Mouse (Mus musculus) kidney, embryonic 16.5 days (tissue): ENCODE results near the gene Tbxas1. TPM values are rescaled to one million over a fixed set of nuclear protein-coding genes. Genes with fewer than 3 reads are reported as not detected.

Experiments
- ATAC-seq: fragments of 200-750 bp; cut with Nextera tagmentation; 2 replicates; pipeline ENCODE4 v1.8.0; 2017; ENCODE audit warnings: moderate TSS enrichment; ENCODE audit not compliant: low FRiP score, low TSS enrichment
- H3K27ac ChIP-seq: fragments of 300-500 bp; sonication (generic); 2 replicates; pipeline ENCODE4 v1.5.1; 2014; ENCODE audit warnings: low read length
- H3K27me3 ChIP-seq: fragments of 300-500 bp; sonication (generic); 2 replicates; pipeline ENCODE4 v1.6.1; 2014; ENCODE audit warnings: low read length, control low read depth, mixed read lengths; ENCODE audit not compliant: insufficient read depth
- H3K36me3 ChIP-seq: fragments of 300-500 bp; sonication (generic); 2 replicates; pipeline ENCODE4 v1.6.1; 2014; ENCODE audit warnings: low read length, control low read depth, mixed read lengths; ENCODE audit not compliant: insufficient read depth
- H3K4me1 ChIP-seq: fragments of 300-500 bp; sonication (generic); 2 replicates; pipeline ENCODE4 v1.6.1; 2014; ENCODE audit warnings: low read length, control low read depth, mixed read lengths; ENCODE audit not compliant: insufficient read depth
- H3K4me2 ChIP-seq: fragments of 300-500 bp; sonication (generic); replicated peaks from 2 replicates; pipeline ENCODE4 v1.6.1; 2014; ENCODE audit warnings: low read depth, low read length
- H3K4me3 ChIP-seq: fragments of 300-500 bp; sonication (generic); 2 replicates; pipeline ENCODE4 v1.5.1; 2014; ENCODE audit warnings: mild to moderate bottlenecking, low read length
- H3K9ac ChIP-seq: fragments of 300-500 bp; sonication (generic); replicated peaks from 2 replicates; pipeline ENCODE4 v1.6.1; 2014; ENCODE audit warnings: low read length
- H3K9me3 ChIP-seq: fragments of 300-500 bp; sonication (generic); 2 replicates; pipeline ENCODE4 v1.6.1; 2016; ENCODE audit warnings: low read length, control low read depth
- WGBS: fragments of 180-500 bp; shearing (Covaris S2); extraction: QIAGEN DNeasy Blood & Tissue Kit; methylation state at CpG from one replicate; pipeline ENCODE4 v1.1.7; 2014; 5-methylcytosine and 5-hydroxymethylcytosine counted together
- polyA plus RNA-seq: library from polyadenylated mRNA; unstranded; fragments of >200 nt; fragmentation: Nextera tagmentation; extraction: Ambion mirVana; gene quantifications from 2 replicates; pipeline ENCODE4 v1.2.1, GENCODE M21; 2015

The Tbxas1 gene
- polyA plus RNA-seq, 1 experiment from 2014 or later, result 9.2 TPM

DNA sequence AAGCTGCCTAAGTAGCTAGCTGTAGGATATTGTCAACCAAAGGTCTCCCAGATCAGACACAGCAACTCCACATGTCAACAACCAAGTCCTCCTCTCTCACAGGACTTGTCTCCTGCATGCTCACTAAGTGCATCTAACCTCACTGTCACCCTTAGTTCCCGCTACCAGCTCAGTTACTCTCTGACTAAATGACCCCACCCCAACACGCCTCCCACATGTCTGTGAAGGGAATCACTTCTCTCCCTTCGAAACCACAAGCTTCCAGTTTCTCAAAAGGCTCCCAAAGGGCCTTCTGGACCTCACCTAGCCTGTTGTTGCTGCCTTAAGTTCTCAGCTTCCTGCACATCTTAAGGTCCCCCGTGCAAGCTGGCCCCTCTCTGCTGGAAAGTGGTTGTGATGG, 25.9 kb downstream of the Tbxas1 start:
- H3K27me3 ChIP-seq, result no peaks in the 10 kb centered on the region
- no peak for ATAC-seq
- H3K27ac ChIP-seq, result no peak overlapping the region
- WGBS, result 66% methylated on average over 4 of the region's 4 CpGs
- no peak overlapping the region for H3K4me3 ChIP-seq
- no peak overlapping the region for H3K9ac ChIP-seq
- H3K4me1 ChIP-seq, result peaks cover 14% of the 10 kb centered on the region; the same call in 1 of the 2 replicates
- no peaks in the 10 kb centered on the region for H3K9me3 ChIP-seq
- H3K36me3 ChIP-seq, result no peaks in the 10 kb centered on the region
- no peak overlapping the region for H3K4me2 ChIP-seq

GRCm38 (mm10) chr6:38901636-38902035, 26.4 kb downstream of the Tbxas1 start:
- Histone ChIP-seq H3K4me2 (no peak overlapping the region), H3K27ac (no peak overlapping the region), H3K9me3 (no peaks in the 10 kb centered on the region), H3K36me3 (no peaks in the 10 kb centered on the region), H3K4me1 (peaks cover 13% of the 10 kb centered on the region; the same call in 1 of the 2 replicates), H3K27me3 (no peaks in the 10 kb centered on the region), H3K9ac (no peak overlapping the region), H3K4me3 (no peak overlapping the region)
- 66% methylated on average over 3 of the region's 3 CpGs for WGBS
- no peak for ATAC-seq

DNA sequence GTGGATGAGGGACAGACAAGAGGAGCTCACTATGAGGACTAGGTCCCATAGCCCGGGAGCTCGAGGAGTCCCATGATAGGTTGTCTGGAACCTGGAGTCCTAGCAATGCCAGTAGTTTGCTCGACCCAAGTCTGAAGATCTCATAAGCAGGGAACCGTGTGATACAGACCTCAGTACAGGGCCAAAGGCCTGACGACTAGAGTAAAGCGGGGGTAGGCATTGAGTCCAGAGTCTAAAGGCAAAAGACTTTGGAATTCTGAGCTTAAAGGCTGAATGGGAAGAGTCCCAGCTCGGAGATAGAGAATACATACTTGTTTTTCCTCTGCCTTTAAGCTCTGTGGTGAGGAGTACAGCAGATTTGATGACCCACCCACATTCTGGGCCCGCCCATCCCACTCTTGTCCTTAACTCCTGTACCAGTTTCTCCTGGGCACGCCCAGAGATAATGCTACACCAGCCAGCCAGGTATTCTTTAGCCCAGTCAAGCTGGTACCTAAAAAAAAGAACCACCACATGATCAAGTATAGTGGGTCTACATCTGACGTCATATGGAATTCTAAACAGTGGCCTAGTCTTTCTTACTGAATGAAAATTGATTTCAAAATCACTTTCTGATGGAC, 27.7 kb downstream of the Tbxas1 start:
- ATAC-seq, result no peak; the same call in 1 of the 2 replicates
- H3K4me1 ChIP-seq, result 0 out of 2 replicates have a peak, but pooled peaks cover 4% of the 10 kb centered on the region
- H3K9me3 ChIP-seq, result no peaks in the 10 kb centered on the region
- no peak overlapping the region for H3K4me2 ChIP-seq
- H3K9ac ChIP-seq, result no peak overlapping the region
- no peak overlapping the region for H3K4me3 ChIP-seq
- no peaks in the 10 kb centered on the region for H3K36me3 ChIP-seq
- WGBS, result 89% methylated on average over 10 of the region's 10 CpGs
- H3K27me3 ChIP-seq, result no peaks in the 10 kb centered on the region
- no peak overlapping the region for H3K27ac ChIP-seq

GRCm38 (mm10) chr6:38906005-38906404, 30.8 kb downstream of the Tbxas1 start:
- H3K36me3 ChIP-seq, result no peaks in the 10 kb centered on the region
- H3K27ac ChIP-seq, result no peak overlapping the region
- H3K27me3 ChIP-seq, result no peaks in the 10 kb centered on the region
- H3K9me3 ChIP-seq, result no peaks in the 10 kb centered on the region
- no peak overlapping the region for H3K9ac ChIP-seq
- H3K4me3 ChIP-seq, result no peak overlapping the region
- no peak overlapping the region for H3K4me2 ChIP-seq
- H3K4me1 ChIP-seq, result 0 out of 2 replicates have a peak, but pooled peaks cover 4% of the 10 kb centered on the region
- 43% methylated on average over 6 of the region's 6 CpGs for WGBS
- no peak for ATAC-seq

DNA sequence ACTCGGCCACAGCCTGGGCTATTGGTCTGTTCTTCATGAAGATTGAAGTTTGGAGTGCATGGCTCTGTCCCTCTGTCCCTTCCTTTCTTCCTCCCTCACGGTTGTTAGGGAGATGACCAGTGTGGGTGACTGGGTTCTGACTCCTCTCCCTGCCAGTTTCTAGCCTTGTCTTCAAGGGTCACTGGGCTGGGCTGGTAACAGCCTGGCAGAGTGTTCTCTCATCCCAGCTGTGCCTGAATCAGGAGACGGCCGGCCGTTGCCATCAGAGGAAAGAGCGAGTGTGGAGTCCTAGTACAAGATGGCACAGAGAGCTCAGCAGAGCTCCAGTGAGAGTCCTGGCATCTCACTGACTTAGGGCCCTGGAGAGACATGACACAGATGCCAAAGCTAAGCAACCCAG, 33.2 kb downstream of the Tbxas1 start:
- no peak overlapping the region for H3K9ac ChIP-seq
- no peak overlapping the region for H3K4me3 ChIP-seq
- H3K4me2 ChIP-seq, result no peak overlapping the region
- no peak overlapping the region for H3K27ac ChIP-seq
- H3K4me1 ChIP-seq, result no peaks in the 10 kb centered on the region
- H3K9me3 ChIP-seq, result no peaks in the 10 kb centered on the region
- no peaks in the 10 kb centered on the region for H3K36me3 ChIP-seq
- no peak for ATAC-seq
- H3K27me3 ChIP-seq, result no peaks in the 10 kb centered on the region
- WGBS, result 60% methylated on average over 6 of the region's 6 CpGs

- no peak overlapping the region for H3K4me3 ChIP-seq
- no peaks in the 10 kb centered on the region for H3K9me3 ChIP-seq
- H3K9ac ChIP-seq, result no peak overlapping the region
- H3K27me3 ChIP-seq, result no peaks in the 10 kb centered on the region
- H3K27ac ChIP-seq, result no peak overlapping the region
- no peak overlapping the region for H3K4me2 ChIP-seq
- H3K36me3 ChIP-seq, result no peaks in the 10 kb centered on the region
- H3K4me1 ChIP-seq, result peaks cover 3% of the 10 kb centered on the region; the same call in 1 of the 2 replicates
- ATAC-seq, result 0 out of 2 replicates have a peak, but pooled peaks have one; percentile 46
- WGBS, result 67% methylated on average over 3 of the region's 3 CpGs
Measured at GRCm38 (mm10) chr6:38910828-38911559, 35.8 kb downstream of the Tbxas1 start.

DNA sequence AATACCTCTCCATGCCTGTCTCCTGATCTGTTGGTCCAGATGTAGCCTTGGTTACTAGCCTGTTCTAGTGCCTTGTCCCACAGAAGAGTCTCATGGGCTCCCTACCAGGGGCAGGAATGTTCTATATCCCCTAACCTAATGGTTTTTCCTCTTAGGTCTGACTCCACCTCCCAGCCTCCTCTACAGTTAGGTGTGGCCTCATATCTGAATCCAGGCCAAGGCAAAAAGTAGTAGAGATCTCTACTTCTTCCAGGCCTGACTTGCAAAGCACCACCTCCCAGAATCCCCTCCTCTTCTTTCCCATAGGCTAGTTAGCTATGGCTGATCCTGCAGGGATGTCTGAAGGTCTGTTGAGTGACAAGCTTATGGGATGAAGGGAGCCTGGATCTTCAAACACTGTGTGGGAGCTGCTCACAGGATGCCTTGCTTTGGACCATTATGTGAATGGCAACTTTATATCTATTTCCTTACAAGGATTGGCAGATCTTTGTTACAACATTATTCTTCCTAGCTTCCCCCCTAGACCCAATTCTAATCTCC, 37.0 kb downstream of the Tbxas1 start:
- no peak overlapping the region for H3K9ac ChIP-seq
- ATAC-seq, result no peak
- peaks cover 10% of the 10 kb centered on the region; the same call in 1 of the 2 replicates for H3K4me1 ChIP-seq
- no peak overlapping the region for H3K27ac ChIP-seq
- no peak overlapping the region for H3K4me2 ChIP-seq
- H3K9me3 ChIP-seq, result no peaks in the 10 kb centered on the region
- H3K4me3 ChIP-seq, result no peak overlapping the region
- no peaks in the 10 kb centered on the region for H3K27me3 ChIP-seq
- no peaks in the 10 kb centered on the region for H3K36me3 ChIP-seq

GRCm38 (mm10) chr6:38912845-38913244, 37.6 kb downstream of the Tbxas1 start:
- ATAC-seq, result no peak
- H3K36me3 ChIP-seq, result no peaks in the 10 kb centered on the region
- no peaks in the 10 kb centered on the region for H3K9me3 ChIP-seq
- no peak overlapping the region for H3K27ac ChIP-seq
- H3K27me3 ChIP-seq, result no peaks in the 10 kb centered on the region
- H3K4me3 ChIP-seq, result no peak overlapping the region
- H3K9ac ChIP-seq, result no peak overlapping the region
- H3K4me2 ChIP-seq, result no peak overlapping the region
- 72% methylated on average over 9 of the region's 9 CpGs for WGBS
- peaks cover 12% of the 10 kb centered on the region for H3K4me1 ChIP-seq

DNA sequence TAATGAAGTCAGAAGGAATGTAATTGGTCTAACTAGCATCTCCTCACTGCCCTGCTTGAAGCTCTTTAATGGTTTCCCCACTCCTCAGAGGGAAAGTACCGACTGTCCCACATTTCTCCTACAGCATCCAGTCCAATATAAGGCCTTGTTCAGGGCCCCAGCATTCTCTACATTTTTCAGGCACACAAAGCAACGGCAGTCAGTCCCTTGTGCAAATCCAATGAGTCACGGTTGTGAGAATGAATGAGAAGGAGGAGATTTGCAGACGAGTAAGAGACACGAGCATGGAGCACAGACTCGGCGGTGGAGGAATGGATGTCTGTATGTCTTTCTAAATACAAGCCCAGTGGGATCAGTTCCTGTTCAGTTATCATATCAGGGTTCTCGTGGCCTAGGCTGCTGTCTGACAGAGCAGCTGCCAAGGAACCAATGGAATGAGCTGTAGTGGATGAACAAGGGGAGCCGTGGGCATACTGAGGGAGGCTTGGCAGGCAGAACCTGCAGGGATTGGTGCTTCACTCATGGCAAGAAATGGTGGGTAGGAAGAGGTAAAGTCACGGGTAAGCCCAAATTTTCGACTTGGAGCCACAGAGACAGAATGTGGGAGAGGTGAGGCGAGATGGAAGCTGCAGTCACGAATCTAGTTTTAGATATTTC, 38.3 kb downstream of the Tbxas1 start:
- Histone ChIP-seq H3K36me3 (no peaks in the 10 kb centered on the region), H3K4me2 (no peak overlapping the region), H3K4me1 (peaks cover 19% of the 10 kb centered on the region), H3K9ac (no peak overlapping the region), H3K4me3 (no peak overlapping the region), H3K27ac (no peak overlapping the region), H3K27me3 (no peaks in the 10 kb centered on the region), H3K9me3 (no peaks in the 10 kb centered on the region)
- WGBS, result 80% methylated on average over 13 of the region's 13 CpGs
- no peak for ATAC-seq
